Mouse (Mus musculus) left cerebral cortex, adult 2 months (tissue): ENCODE measurements around the gene Elmod2. TPM values are rescaled to one million over a fixed set of nuclear protein-coding genes. Genes with fewer than 3 reads are reported as not detected.

ENCODE experiments used
- DNase-seq, 2 experiments: peaks; one replicate each; pipeline ENCODE4 v3.0.0; 2021 to 2022; ENCODE audit warnings: low spot score in 2 of 2, mixed read lengths in 1 of 2; ENCODE audit errors: extremely low spot score in 1 of 2
- H3K27ac ChIP-seq: fragments of 200-600 bp; 2 replicates; pipeline ENCODE4 v1.8.1; 2022
- H3K4me3 ChIP-seq: fragments of 200-600 bp; 2 replicates; pipeline ENCODE4 v1.8.1; 2022
- CTCF ChIP-seq: fragments of 200-600 bp; IDR thresholded peaks from 2 replicates; pipeline ENCODE4 v1.8.1; 2022; ENCODE audit warnings: antibody characterized with exemption, mild to moderate bottlenecking, moderate library complexity
- intact Hi-C: fragments of 180-260 bp; cut with DNase I; formaldehyde crosslinking; loops from one replicate; pipeline ENCODE4 v1.15.1; 2025
- total RNA-seq, 2 experiments: library from RNA; stranded (reverse); gene quantifications; 2 replicates each; pipeline ENCODE4 v1.2.3; 2021

Gene Elmod2
- total RNA-seq, 2 experiments from 2014 or later, result 12.1 to 12.7 TPM

DNA sequence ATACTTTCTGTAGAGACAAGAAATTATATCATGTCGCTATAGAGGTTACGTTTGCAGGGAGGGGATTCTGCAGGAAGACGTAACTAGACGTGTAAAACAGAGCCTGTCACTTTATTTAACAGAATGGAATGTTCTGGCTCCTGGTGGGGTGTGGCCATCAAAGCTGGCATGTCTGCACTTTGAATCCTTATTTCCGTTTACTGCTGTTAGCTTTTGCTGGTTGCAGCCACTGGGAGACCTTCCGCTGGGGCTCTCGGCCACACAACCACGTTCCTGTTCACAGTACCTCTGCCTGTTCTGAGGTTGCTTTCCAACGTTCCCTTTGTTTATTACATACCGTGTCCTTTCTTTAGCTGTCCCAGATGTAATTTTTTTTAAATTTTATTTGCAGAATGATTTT lies 59.8 kb downstream of the Elmod2 start:
- DNase-seq, result no peak
- intact Hi-C loops, result no loop called here
- TF ChIP-seq CTCF, result no peak
- Histone ChIP-seq H3K27ac (no peak overlapping the region), H3K4me3 (no peak overlapping the region)

GRCm38 (mm10) chr8:83271172-83271571 lies 61.1 kb downstream of the Elmod2 start:
- intact Hi-C loops, result no loop called here
- no peak for DNase-seq
- H3K27ac ChIP-seq, result no peak overlapping the region
- TF ChIP-seq CTCF, result no peak
- no peak overlapping the region for H3K4me3 ChIP-seq

Other genes with a start within 250 kb of the Elmod2 start
- gene Tbc1d9, start 167.1 kb downstream of the Elmod2 start, total RNA-seq, result 100 to 1,000 TPM in 1 of 2 experiments, 10 to 100 TPM in 1; 99.1 to 102 TPM
- gene Gm10645, start 166.3 kb downstream of the Elmod2 start, total RNA-seq, result 1 to 10 TPM; 1.5 to 1.8 TPM
- gene Ucp1, start 42.1 kb downstream of the Elmod2 start, total RNA-seq, result not detected
- not detected for gene Mgat4d, start 16.0 kb upstream of the Elmod2 start, total RNA-seq
- 1 to 10 TPM; 8.7 to 8.8 TPM for gene Clgn, start 57.4 kb upstream of the Elmod2 start, total RNA-seq
- 100 to 1,000 TPM; 210 to 211 TPM for gene Scoc, start 125.9 kb upstream of the Elmod2 start, total RNA-seq
- not detected for gene Olfr370, start 203.3 kb upstream of the Elmod2 start, total RNA-seq
- 100 to 1,000 TPM; 144 to 147 TPM for gene Ndufb7, start 234.2 kb upstream of the Elmod2 start, total RNA-seq